Mouse (Mus musculus): ENCODE measurements around the gene Scnn1g. TPM values are rescaled to one million over a fixed set of nuclear protein-coding genes. Genes with fewer than 3 reads are reported as not detected.

Gene Scnn1g
- not detected for total RNA-seq (2021)

- intact Hi-C loops (cut with DNase I), result loop anchor here (1.0 kb wide), 1 partner anchor 230 kb away; no protein-coding TSS in a partner anchor
- DNase-seq, result peak; percentile 62 to 74
These were observed at the start of gene Scnn1g for GRCm38 (mm10) chr7:121734171-121734831. TSS of gene Scnn1g (plus strand) at chr7:121734479.

- DNase-seq, result no peak
These were observed 48.9 kb upstream of the Scnn1g start for GRCm38 (mm10) chr7:121685140-121685984.

GRCm38 (mm10) chr7:121689338-121689737 is 44.9 kb upstream of the Scnn1g start:
- intact Hi-C loops (cut with DNase I), result no loop called here
- DNase-seq, result no peak

More at GRCm38 (mm10) chr7:121685140-121685984, 48.9 kb upstream of the Scnn1g start:
- intact Hi-C loops (cut with DNase I), result no loop called here

- DNase-seq, result no peak
- intact Hi-C loops (cut with DNase I), result no loop called here
These were observed 42.5 kb upstream of the Scnn1g start for GRCm38 (mm10) chr7:121691803-121692202.

- no peak for DNase-seq
- intact Hi-C loops (cut with DNase I), result no loop called here
These were observed 37.1 kb upstream of the Scnn1g start for GRCm38 (mm10) chr7:121697170-121697569.

DNA sequence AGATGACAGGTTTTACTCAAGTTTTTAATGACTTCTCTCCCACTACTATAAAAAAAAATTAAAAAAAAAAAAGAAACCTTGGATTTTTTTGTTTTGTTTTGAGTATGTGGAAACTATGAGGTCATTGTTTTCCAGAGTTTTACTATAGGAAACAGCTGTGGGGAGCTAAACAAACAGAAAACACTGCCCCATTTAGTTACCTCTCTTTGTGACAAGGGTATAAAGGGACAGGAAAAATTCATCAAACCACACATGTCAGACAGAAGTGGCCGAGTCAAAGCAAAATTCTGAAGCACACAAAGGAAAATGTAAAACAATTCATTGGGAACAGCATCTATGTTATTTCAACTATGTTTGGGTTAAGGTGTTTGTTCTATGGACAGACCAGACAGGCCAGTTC is 36.7 kb upstream of the Scnn1g start:
- intact Hi-C loops (cut with DNase I), result no loop called here
- DNase-seq, result no peak

DNA sequence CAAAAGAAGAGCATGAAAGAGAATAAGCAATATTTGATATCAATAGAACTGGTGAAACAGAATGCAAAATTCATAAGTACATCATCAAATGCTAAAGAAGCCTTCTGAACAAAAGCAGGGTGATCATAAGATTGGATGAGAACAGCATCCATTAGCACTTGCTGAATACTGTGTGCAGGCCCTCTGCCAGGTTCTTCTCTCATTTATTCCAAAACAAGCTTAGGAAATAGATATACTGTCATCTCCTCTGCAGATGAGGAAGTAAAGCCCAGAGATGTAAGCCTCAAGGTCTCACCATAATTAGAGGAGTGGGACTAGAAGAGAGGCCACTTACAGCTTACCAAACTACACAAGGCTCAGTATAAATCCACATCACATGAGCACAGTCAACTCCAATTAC is 35.1 kb upstream of the Scnn1g start:
- intact Hi-C loops (cut with DNase I), result no loop called here
- no peak for DNase-seq

- intact Hi-C loops (cut with DNase I), result loop anchor here (10.0 kb wide), 1 partner anchor 56 kb away; no protein-coding TSS in a partner anchor
- DNase-seq, result no peak
These were observed 33.8 kb upstream of the Scnn1g start for GRCm38 (mm10) chr7:121700480-121700879.

GRCm38 (mm10) chr7:121701983-121702382 is 32.3 kb upstream of the Scnn1g start:
- no peak for DNase-seq
- intact Hi-C loops (cut with DNase I), result loop anchor here (10.0 kb wide), 1 partner anchor 57 kb away; no protein-coding TSS in a partner anchor

- DNase-seq, result no peak
- intact Hi-C loops (cut with DNase I), result loop anchor here (5.0 to 10.0 kb wide), 2 partner anchors 60 to 362 kb away; partner anchors contain the start of genes Ears2 and Ubfd1
These were observed 29.2 kb upstream of the Scnn1g start for GRCm38 (mm10) chr7:121705051-121705450.

- intact Hi-C loops (cut with DNase I), result loop anchor here (5.0 to 10.0 kb wide), 2 partner anchors 62 to 361 kb away; partner anchors contain the start of genes Ears2 and Ubfd1
- peak; percentile 57 to 60 for DNase-seq
These were observed 27.7 kb upstream of the Scnn1g start for GRCm38 (mm10) chr7:121706411-121707072.

GRCm38 (mm10) chr7:121707073-121707667 is 27.1 kb upstream of the Scnn1g start, which contains the start of gene Usp31:
TSS of gene Usp31 (minus strand) at chr7:121707253.
- intact Hi-C loops (cut with DNase I), result loop anchor here (5.0 to 10.0 kb wide), 2 partner anchors 62 to 360 kb away; partner anchors contain the start of genes Ears2 and Ubfd1
- DNase-seq, result peak; percentile 92 to 94

DNA sequence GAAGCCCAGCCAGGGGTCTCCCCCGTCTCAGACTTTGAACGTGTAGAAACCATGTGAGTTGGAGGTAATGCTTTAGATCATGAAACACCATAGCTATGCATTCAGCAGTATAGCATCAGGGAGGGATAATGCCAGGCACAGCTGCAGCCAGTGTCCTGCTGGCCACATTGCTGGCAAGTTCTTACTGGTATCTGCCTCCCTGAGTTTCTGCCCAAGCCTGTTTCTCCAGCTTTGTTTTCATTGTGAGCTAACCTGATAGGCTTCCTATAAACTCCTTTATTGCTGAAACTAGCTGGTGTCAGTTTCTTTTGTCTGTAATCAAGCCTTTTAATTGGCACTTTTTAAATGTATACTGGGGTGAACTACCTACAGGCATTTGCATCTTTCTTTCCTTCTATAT is 23.1 kb upstream of the Scnn1g start:
- intact Hi-C loops (cut with DNase I), result no loop called here

DNA sequence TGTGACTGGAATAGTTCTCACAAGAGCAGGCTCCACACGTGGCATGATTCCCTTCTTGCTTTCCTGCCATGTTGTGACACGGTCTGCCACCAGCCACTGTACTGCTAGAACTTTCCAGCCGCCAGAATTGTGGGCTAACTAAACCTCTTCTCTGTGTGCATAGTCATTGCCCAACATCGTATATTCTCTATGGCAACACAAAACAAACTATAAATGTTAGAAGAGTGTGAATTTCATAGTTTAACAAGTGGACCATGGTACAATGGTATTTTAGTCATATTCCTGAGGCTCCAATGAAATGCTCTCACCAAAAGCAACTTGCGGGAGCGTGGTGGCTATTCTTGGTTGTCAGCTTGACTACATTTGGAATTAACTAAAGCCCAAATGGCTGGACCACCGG is 17.2 kb upstream of the Scnn1g start:
- DNase-seq, result no peak
- intact Hi-C loops (cut with DNase I), result no loop called here

More for the DNA sequence above, 23.1 kb upstream of the Scnn1g start:
- DNase-seq, result no peak

DNA sequence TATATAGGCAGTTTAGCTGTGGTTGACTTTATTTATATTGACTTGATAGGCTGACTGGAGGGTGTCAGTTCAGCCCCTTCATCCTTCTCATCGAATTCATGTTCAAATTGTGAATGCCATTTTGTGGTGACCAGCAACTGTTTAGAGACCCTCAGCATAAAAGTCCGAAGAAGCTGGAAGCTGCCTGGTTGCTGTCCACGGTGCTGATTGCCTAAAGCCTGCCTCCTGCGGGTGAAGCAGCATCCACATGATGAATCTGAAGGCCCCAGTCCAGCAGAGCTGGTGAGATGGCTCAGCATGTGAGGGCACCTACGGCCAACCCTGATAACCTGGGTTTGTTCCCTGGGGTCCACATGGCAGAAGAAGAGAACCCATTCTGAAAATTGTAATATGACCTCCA is 4.1 kb upstream of the Scnn1g start:
- DNase-seq, result peak; percentile 14 to 36
- intact Hi-C loops (cut with DNase I), result no loop called here

GRCm38 (mm10) chr7:121737511-121738415 is 3.5 kb downstream of the Scnn1g start:
- intact Hi-C loops (cut with DNase I), result no loop called here
- DNase-seq, result no peak

DNA sequence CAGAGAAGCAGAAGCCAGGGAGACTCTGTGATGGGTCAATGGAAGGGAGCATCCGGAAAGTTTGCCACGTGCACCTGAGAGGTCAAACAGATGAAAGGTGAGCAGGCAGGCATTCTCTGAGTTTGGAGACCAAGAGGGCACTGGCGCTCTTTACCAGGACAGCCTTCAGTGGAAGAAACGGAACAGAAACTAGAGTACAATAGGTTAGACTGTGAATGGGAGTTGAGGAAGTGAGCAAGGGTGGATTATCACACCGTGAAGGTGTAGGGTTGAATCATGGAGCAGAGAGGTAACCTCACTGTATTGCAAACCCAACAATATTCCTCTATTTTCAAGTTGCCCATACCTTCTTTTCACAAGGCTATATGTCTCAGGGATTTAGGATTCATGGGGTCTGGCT is 16.0 kb downstream of the Scnn1g start:
- intact Hi-C loops (cut with DNase I), result no loop called here
- DNase-seq, result no peak

GRCm38 (mm10) chr7:121754748-121755147 is 20.5 kb downstream of the Scnn1g start:
- DNase-seq, result no peak
- intact Hi-C loops (cut with DNase I), result no loop called here

DNA sequence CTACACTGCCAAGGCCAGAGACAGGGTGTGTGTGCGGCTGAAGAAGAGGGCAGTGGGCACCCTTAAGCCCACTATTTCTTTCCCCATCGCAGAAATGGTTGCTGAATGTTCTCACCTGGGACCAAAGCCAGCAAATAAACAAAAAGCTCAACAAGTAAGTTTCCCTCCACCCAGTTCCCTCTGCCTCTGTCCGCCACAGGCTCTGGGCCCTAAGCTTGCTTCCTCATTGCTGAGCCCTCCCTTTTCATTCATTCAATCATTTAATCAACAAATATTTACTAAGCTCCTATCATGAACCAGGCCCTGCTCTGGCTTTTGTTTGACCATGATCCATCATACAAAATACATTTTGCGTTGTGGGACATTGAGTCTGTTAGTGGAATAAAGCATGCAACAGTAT is 29.0 kb downstream of the Scnn1g start:
- DNase-seq, result no peak
- intact Hi-C loops (cut with DNase I), result no loop called here

Measured in heart, postnatal 36 days (tissue).